Mouse (Mus musculus): ENCODE data around the gene Nbas.

The Nbas gene

DNA sequence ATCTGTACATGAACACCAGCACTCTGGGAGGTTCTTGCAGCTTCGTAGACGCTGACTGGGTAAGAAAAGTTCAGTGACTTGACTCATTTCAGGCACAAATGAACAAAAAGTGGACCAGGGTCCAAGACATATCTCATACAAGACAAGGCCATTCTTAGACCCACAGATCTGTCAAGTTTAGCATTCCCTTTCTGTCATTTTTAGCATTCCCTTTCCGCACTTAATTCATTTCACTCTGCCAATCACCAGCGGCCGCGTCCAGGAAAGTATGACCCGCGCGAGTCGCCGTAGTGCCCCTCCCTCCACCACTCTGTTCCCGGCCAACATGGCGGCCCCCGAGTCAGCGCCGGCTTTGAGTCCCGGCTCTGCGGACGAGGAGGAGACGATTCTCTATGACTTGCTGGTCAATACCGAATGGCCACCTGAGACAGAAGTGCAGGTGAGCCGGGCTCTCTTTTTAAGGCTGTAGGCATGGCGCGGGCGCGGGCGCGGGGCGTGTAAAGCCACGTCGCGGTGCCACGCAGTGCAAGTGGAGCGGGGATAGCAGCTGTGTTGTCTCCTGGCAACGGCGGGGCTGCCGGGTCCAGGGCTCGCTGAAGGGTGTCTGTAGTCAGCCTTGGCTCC lies at the start of gene Nbas:
Gene Nbas, plus strand, starts transcription at position 308 of the 624 bp plus-strand sequence.
- DNase-seq (ENCODE audit: low read depth, low spot score) = peak; percentile 78

DNA sequence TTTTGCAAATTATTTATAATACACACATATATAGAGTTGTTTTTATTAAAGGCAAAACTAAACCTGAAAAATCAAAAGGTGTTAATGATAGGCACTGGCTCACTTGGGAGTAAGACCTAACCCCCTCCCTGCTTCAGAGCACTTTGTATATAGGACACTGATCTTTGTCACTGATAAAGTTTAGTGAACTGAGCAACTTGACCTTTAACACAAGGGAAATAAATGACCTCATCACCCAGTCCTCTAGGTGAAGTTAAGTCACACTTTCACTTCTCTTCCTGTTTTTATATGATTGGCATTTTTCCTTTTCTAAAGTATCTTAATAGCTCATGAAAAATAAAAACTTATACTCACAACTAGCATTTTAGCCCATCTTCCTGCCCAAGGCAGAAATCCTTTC lies 26.5 kb upstream of the Nbas start:
- DNase-seq (ENCODE audit: low read depth, low spot score) = no peak

DNA sequence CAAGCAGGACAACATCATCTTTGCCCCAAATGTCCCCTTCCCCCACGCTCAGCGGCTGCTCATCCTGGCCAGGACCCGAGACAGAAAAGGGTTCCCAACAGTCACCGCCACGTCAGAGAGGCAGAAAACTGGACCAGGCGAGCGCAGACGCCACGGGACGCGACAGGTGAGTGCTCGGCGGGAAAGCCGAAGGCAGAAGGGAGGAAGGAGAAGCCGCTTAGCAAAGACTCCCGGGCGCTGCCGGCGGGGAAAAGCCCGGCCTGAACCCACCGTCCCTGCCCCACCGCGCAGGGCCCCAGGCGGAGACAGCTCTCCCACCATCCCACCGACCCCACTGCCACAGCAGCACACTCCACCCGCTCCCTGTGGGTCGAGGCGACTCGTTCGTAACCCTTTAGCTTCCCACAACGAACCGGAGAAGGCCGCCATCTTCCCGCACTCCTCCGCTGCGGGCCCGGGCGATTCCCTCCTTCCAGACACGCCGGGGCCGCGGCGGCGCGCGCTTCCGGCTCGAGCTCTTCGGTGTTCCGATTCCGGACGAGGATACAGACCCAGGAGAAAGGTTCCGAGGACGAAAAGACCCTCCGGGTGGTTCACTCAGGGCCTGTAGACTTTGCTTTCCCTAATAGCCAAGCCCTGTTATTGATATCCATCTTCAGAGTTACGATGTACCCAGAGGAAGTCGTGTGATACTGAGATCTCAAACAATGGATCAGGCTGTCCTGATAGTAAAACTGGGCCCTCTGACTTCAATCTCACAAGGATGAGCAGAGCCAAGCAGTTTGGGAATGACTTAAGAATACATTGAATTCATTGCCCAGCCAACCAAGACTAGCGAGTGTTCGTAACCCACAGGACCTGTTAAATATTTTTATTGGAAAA lies 20.0 kb upstream of the Nbas start, which contains the start of gene Ddx1:
Gene Ddx1, minus strand, starts transcription at position 523 of the 882 bp plus-strand sequence.
- peak; percentile 85 for DNase-seq (ENCODE audit: low read depth, low spot score)

DNA sequence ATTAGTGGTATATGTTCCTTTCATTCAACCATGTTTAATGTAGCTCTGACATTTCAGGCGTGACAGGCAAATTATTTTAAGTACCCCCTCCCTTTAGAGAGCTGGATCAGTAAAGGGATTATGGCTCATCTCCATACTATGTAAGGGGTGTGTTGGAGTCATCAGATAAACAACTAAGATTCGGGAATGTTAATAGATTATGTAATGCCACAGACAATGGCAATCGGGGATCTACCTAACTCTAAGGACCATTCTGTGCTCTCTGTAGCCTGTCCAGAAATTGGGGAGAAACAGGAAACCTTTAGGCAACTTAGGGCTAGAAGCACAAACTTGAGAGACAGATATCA lies 19.4 kb upstream of the Nbas start:
- DNase-seq (ENCODE audit: low read depth, low spot score) = no peak

DNA sequence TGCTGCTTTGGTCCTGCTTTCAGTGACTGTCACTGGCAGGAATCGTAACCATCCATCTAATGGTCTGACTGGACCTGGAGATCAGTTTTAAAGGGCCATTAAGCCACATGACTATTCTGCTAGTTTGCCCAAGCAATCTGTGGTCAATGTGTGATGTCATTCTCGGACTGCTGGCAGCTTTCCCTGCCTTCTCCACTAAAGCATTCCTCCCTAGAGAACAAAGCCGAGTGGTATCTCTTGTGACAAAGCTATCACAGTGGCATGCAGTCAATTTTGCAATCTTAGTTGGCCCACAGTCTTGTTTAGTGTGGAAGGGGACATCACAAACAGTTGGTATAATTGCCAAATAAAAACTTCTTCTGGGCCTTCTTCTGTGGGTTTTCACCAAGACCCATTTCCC lies 13.9 kb upstream of the Nbas start:
- DNase-seq (ENCODE audit: low read depth, low spot score) = no peak

DNA sequence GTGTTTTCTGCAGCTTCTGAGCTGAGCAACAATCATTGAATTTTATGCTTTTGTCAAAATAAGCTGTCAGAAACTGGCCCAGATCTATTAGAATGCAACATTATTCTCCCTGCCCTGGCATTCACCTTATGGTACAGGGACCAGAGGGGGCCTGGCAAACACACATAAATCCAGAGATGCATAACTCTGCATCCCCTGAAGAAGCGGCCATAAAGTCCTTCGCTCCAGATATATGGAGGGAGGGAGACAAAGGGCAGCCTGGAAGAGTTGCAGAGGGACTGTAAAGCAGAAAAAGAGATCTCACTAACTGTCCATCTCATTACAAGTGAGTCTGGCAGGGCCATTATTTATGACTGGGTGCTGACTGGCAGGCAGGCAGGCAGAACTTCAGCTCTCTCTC lies 13.2 kb upstream of the Nbas start:
- no peak for DNase-seq (ENCODE audit: low read depth, low spot score)

DNA sequence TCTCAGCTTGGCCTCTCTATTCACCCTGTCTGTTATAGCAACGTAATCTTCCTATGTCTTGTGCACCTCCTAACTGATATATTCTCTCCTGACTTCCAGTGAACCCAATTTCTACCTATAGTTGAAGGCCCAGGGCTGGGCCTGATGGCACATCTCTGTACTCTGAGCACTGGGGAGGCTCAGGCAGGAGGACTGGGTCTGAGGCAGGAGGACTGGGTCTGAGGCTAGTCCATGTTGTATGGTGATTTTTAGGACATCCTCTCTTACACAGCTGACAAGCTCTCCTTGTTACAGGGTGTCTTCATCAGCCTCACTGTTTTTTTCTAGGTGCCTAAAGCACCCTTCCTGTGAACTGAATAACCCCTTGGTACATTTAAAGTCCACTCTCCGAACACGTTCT lies 521 bp upstream of the Nbas start:
- peak; percentile 6 for DNase-seq (ENCODE audit: low read depth, low spot score)

DNA sequence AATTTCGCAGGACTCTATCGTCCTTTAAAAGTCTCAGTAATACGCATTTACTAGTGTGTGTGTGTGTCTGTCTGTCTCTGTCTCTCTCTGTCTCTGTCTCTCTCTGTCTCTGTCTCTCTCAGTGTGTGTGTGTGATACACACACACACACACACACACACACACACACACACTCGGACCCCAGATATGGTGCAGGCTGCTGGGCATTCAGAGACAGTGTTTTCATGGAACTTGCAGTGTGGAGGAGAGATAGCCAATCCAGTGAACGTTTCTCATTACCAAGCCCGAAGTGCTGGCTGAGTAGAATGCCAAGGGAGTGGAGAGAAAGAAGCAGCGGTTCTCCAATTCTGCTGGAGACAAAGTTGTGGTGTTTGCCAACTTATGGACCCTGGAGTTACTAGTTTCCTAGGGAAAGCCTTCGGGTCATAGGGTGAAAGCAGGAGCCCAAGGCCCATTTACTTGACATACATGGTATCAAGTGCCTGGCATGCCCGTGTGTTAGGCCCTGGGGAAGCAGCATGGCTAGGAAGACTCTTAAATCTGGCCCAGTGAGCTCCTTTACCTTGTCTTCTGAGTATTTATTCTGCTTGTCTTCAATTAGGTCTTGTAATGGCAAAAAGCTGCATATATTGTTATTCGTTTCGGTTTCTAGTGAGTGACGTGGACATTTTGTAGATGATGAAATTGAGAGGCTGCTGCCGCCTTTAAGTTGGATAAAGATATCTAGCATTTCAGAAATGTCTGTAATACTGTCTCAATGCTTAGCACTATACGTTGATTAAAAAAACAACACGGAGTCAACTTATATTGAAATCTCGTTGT lies 847 bp downstream of the Nbas start:
- DNase-seq (ENCODE audit: low read depth, low spot score) = peak; percentile 12

DNA sequence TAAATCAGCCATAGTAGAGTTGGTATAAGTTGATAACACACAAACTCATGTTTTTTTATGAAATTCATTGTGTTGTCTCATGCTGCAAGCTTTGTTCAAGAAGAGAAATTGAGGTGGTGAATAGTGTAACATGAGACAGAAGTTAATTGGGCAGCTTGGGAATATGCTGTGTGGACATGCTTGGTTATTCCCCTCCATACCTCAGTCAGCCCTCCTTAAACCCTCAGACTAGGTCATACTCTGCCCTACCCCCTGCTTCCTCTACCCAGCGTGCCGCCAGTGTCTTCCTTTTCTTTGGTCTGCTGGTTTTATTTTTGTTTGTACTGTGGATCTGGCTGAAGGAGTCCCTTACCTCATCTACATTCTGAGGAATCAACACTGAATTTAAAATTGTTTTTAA lies 22.5 kb downstream of the Nbas start:
- no peak for DNase-seq (ENCODE audit: low read depth, low spot score)

DNA sequence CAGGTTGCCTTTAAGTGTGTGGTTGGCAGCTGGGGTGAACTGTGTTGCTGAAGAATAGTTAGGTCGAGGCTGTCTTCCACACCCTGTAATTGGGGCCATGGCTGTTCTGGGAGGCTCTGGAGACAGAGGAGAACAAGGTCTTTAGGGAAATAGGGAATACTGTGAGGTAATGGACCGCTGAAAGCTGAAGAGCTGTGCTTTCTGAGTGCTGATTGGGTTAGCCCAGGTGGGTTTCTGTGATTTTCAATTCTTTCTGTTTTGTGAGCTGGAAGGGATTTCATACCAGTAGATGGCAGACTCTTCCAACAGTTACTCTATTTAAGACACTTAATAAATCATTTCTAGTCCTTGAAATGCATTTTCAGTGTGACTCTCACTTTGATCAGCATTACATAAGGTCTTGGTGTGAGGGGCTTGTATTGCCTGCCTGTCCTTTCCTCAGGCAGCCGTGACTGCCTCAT lies 24.5 kb downstream of the Nbas start:
- no peak for DNase-seq (ENCODE audit: low read depth, low spot score)

DNA sequence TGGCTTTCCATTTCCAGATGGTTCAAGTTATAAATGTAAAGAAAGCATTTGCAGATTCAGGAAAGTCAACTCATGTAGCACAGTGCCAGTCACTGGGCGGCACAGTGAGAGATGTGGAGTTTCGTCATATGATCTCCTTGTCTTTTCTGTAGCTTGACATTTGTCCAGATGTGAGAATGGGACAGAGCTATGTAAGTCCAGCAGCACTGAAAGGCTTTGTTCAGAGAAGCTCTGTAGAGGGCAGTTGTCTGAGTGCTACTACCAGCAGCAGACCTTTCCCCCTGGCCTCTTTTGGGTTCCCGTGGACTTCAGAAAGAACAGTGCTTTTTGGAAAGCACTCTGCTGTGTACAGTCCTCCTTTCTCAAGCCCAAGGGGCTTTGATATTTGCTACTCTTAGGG lies 34.1 kb downstream of the Nbas start:
- no peak for DNase-seq (ENCODE audit: low read depth, low spot score)

DNA sequence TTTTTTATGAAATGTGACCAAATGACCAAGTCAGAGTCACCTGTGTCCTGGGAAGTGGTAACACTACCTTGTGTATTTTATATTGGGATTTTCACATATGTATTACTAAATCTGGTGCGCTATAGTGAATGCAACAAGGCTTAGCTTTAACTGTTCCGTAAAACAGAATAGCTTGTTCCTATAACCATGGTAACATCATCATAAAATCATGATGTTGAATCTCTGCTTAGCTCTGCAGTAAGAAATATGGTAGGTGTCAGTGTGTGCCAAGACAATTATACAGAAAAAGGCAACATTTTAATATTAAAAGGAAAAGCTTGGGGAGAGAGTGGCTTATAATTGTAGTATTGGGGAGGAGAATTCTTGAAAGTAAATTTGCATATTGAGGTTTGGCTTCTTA lies 45.0 kb downstream of the Nbas start:
- DNase-seq (ENCODE audit: low read depth, low spot score) = no peak

DNA sequence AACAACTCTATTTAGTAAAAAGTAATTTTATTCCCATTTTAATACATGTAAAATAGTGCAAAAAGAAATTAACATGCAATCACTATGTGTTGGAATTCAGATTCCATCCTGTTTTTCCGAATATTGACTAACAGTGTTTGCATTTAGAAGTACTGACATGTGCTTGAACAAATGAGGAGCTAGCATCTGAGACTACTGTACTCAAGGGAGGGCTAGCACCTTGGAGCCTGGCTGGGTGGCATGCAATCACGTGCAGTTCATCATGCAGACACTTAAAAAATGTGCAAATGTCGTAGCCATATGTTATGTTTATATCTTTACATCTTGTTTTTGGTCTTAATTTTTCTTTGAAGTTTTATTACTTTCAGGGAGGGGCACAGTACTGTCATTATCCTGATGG lies 45.5 kb downstream of the Nbas start:
- DNase-seq (ENCODE audit: low read depth, low spot score) = no peak

DNA sequence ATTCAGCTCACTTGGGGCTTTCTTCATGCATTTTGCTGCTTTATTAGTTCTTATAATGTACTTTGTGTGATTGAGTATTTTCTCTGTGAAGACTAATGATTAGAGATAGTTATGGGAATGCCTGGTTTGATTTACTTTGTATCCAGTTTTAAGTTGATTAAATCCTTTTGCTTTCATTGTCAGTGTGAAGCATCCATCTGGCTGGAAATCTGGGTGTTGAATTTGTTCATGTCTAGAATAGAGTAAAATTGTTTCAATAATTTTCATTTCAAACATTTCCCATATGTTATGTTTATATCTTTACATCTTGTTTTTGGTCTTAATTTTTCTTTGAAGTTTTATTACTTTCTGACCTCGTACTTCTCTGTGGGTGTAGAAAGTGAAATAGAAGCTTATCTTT lies 46.1 kb downstream of the Nbas start:
- DNase-seq (ENCODE audit: low read depth, low spot score) = no peak

DNA sequence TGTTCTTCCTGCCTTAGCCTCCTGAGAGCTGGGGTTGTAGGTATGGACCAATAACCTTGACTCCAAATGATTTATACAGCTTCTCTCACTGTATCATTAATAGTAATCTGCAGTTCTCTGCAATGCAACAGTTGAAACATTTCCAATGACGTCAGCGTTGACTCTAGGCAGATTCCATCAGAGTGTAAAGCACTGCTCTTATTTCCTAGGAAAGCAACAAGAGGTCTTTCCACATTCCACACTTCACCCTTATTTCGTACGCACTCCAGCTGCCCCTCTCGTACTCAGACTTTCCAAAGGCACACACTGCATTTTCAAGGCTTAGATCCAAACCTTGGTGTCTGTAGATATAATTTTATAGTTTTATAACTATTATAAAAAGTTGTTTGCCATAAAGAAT lies 73.6 kb downstream of the Nbas start:
- DNase-seq (ENCODE audit: low read depth, low spot score) = no peak

DNA sequence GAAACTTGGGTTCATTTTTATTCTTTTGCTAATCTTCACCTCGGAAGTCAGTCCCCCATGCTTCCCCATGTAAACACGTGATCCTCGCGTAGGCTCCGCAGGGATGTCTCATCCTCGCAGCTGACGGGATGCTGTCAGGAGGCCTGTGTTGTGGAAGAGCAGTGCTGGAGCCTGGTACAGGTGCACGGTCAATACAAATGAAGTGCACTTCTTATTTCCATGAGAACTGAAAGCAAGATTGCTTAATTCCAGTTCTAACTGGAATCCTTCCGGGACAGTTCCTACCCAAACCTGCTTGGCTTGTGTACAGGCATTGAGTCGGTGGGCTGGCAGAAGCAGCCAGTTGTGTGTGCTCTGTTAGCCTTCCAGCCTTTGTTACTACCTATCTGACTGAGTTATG lies 87.3 kb downstream of the Nbas start:
- DNase-seq (ENCODE audit: low read depth, low spot score) = no peak

DNA sequence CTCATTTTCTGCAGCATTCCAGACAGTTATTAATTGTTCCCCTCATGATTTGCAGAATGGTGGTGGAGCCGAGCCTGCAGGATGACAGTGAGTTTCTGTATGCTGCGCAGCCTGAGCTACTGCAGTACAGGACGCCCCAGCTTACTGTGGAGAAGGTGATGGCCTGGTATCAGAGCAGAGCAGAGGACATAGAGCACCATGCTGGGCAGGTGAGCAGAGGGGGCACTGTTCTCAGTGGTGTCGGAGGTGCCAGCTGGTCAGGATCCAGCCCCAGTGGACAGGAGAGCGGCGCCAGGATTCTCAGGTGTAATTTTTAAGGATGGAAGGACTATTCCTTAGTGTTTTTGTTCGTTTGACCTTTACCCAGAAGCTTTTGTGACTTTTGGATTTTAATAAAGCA lies 87.8 kb downstream of the Nbas start:
- DNase-seq (ENCODE audit: low read depth, low spot score) = no peak

DNA sequence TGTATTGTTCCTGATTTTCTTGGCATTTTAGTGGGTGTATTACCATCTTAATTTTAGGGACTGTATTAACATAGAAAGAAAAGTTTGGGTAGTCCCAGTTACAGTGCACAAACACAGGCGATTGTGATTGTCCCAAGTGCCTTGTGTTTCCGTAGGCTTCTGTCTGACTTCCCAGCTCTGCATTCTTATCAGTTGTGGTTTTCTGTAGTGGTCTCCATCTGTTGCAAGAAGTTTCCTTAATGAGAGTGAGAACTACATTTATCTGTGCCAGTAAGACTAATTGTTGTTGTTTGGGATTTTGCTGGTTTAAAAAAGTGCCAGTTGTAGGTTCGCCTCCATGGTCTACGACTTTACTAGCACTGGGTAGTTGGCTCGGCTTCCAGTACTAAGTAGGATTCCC lies 88.3 kb downstream of the Nbas start:
- no peak for DNase-seq (ENCODE audit: low read depth, low spot score)

DNA sequence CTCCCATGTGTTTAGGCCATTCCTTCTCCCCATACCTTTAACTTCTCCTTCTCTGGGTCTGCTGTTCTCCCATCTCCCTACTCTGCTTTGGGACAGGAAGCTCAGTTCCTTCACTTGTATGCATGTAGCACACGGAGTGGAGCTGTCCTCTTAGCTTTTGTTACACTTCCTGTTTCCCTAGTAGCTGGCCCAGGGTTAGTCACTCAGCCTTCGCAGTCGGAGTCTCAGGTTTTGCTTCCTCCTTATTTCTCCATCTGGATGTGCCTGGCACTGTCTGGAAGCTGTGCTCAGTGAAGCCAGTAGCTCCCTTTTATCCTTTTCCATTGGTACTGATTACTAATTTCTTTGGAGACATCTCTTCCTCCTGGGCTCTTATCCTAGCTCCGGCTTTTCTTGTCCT lies 89.9 kb downstream of the Nbas start:
- no peak for DNase-seq (ENCODE audit: low read depth, low spot score)

DNA sequence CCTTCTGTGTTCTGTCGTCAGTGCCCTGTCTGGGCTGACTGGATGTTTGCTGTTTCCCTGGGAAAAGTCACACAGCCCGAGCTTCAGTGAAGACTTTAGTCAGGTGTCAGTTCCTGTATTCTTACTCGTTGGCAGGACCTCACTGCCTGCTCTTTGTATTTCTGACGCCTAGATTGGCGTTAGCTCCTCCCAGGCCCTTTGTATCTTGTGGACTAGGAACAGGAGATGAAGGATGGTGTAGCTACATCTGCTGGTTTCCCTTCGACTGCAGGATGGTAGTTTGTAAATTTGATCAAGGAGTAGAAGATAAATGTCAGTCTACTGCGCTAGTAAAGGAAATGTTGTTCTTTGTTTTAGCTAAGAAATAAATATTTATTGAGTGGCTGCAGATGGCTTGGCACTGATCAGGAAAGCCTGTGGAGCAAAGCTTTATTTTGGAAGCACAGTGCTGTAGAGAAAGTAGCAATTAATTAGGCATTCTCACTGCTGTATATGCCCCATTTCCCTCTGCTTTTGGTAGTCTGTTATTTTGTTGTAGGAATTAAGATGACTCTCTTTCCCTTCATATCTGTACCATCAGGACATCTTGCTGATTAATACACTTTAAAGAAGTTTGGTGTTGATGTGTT lies 91.4 kb downstream of the Nbas start:
- no peak for DNase-seq (ENCODE audit: low read depth, low spot score)

DNA sequence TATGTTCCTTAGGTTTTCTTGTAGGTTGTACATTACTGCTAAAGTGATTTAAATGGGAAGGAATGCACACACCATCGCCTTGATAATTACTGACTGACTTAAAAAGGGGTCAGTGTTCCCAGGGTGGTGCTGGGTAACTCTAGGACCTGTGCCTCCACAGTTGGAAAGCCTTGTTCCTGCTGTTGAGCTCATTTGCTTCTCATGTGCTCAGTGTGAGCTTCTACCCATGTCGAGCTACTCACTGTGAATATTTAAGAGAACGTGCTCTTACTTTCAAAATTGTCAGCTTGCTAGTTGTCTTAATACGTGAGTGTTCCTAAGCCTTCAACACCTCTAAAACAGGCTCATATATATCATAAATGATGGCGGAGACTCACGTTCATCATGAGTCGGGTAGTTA lies 112.6 kb downstream of the Nbas start:
- no peak for DNase-seq (ENCODE audit: low read depth, low spot score)

DNA sequence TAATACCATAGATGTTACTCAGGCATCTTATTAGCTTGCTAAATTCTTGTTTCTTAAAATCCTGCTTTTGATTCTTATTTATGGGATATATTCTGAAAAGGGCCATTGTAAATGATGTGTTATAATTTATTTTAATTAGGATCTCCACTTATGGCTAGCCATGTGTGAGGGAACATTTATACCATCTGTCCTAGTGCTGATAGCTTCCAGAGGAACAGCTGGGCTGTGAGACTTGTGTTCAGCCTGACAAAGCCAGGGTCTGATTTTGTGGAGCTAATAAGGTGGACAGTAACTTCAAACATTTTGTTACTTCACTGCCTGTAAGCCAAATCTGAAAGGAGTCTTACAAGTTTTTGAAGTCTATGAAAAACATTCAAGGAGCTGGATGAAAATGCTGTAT lies 113.1 kb downstream of the Nbas start:
- no peak for DNase-seq (ENCODE audit: low read depth, low spot score)

Data from CD4-positive, CD25-positive, alpha-beta regulatory T cell, adult 2 months (primary cell).